ENCODE assay signal across 8 mouse cellular contexts in genomic region chr19:37376841-37377240, GRCm38 (mm10). TPM values are rescaled to one million over a fixed set of nuclear protein-coding genes. Genes with fewer than 3 reads are reported as not detected.
A peak's percentile ranks its signal among the peaks of the same experiment; 100 is the strongest.
DNase-seq lines count a peak whose midpoint lies in the region; ATAC-seq and TF ChIP-seq lines count a peak whose summit lies in the region.

No protein-coding gene starts in this region.

- H3K9me3 ChIP-seq in lung, postnatal 0 days (ENCODE audit: low read length): no peaks in the 10 kb centered on the region
- no peaks in the 10 kb centered on the region for H3K9me3 ChIP-seq in embryonic facial prominence, embryonic 10.5 days
- H3K9me3 ChIP-seq in intestine, embryonic 14.5 days (ENCODE audit: control insufficient read depth, low read length): no peaks in the 10 kb centered on the region
- H3K9me3 ChIP-seq in neural tube, embryonic 14.5 days (ENCODE audit: control insufficient read depth, low read length): no peaks in the 10 kb centered on the region

- H3K9ac ChIP-seq in lung, postnatal 0 days (replicated peaks; ENCODE audit: low read depth): no peak overlapping the region
- peak overlapping the region; percentile 84 for H3K9ac ChIP-seq in intestine, embryonic 14.5 days (ENCODE audit: low read length)
- no peak overlapping the region for H3K9ac ChIP-seq in neural tube, embryonic 14.5 days (replicated peaks; ENCODE audit: low read depth, low read length)

- TF ChIP-seq EP300 in lung, postnatal 0 days (IDR thresholded peaks at IDR 0.05): no peak

- no peak overlapping the region for H3K27ac ChIP-seq in lung, postnatal 0 days (ENCODE audit: low read length)
- peak overlapping the region; percentile 98 for H3K27ac ChIP-seq in embryonic facial prominence, embryonic 10.5 days (replicated peaks)
- H3K27ac ChIP-seq in intestine, embryonic 14.5 days (ENCODE audit: low read depth): peak overlapping the region; percentile 98; the same call in 1 of the 2 replicates
- no peak overlapping the region for H3K27ac ChIP-seq in neural tube, embryonic 14.5 days (ENCODE audit: low read depth, low read length)

- H3K4me1 ChIP-seq in lung, postnatal 0 days (ENCODE audit: insufficient read depth, low read depth, low read length): peaks cover 4% of the 10 kb centered on the region; the same call in 1 of the 2 replicates
- peaks cover 18% of the 10 kb centered on the region for H3K4me1 ChIP-seq in embryonic facial prominence, embryonic 10.5 days
- H3K4me1 ChIP-seq in intestine, embryonic 14.5 days (replicated peaks; ENCODE audit: control insufficient read depth, insufficient read depth, low read length): peaks cover 20% of the 10 kb centered on the region
- peaks cover 3% of the 10 kb centered on the region; the same call in 1 of the 2 replicates for H3K4me1 ChIP-seq in neural tube, embryonic 14.5 days (ENCODE audit: control insufficient read depth, insufficient read depth, low read length)

- H3K27me3 ChIP-seq in lung, postnatal 0 days (replicated peaks; ENCODE audit: insufficient read depth, low read length): no peaks in the 10 kb centered on the region
- no peaks in the 10 kb centered on the region for H3K27me3 ChIP-seq in embryonic facial prominence, embryonic 10.5 days (replicated peaks; ENCODE audit: low read depth, poor library complexity, severe bottlenecking)
- no peaks in the 10 kb centered on the region for H3K27me3 ChIP-seq in intestine, embryonic 14.5 days (replicated peaks; ENCODE audit: control insufficient read depth, insufficient read depth, low read length)
- H3K27me3 ChIP-seq in neural tube, embryonic 14.5 days (ENCODE audit: control insufficient read depth, insufficient read depth, low read length): no peaks in the 10 kb centered on the region

- WGBS in lung, postnatal 0 days: 2% methylated on average over 11 of the region's 11 CpGs
- WGBS in embryonic facial prominence, embryonic 10.5 days: 2% methylated on average over 11 of the region's 11 CpGs
- WGBS in intestine, embryonic 14.5 days: 1% methylated on average over 11 of the region's 11 CpGs
- WGBS in neural tube, embryonic 14.5 days: 1% methylated on average over 11 of the region's 11 CpGs

- H3K4me2 ChIP-seq in lung, postnatal 0 days (replicated peaks; ENCODE audit: low read depth, low read length): peak overlapping the region; percentile 81
- H3K4me2 ChIP-seq in intestine, embryonic 14.5 days (ENCODE audit: low read length): peak overlapping the region; percentile 65
- H3K4me2 ChIP-seq in neural tube, embryonic 14.5 days (ENCODE audit: low read depth, low read length): peak overlapping the region; percentile 76

- ATAC-seq in lung, postnatal 0 days: no peak
- ATAC-seq in intestine, embryonic 14.5 days (replicated peaks; ENCODE audit: low FRiP score, low TSS enrichment, low read depth): no peak
- ATAC-seq in neural tube, embryonic 14.5 days (ENCODE audit: low read depth): no peak
- no peak for ATAC-seq in inflammation-experienced regulatory T-cells, adult 6 months

- no peak for DNase-seq in lung, postnatal 0 days (ENCODE audit: low spot score)
- DNase-seq in lung, postnatal 10 days: no peak
- no peak for DNase-seq in embryonic facial prominence, embryonic 10.5 days (ENCODE audit: low spot score)
- no peak for DNase-seq in intestine, embryonic 14.5 days (ENCODE audit: low spot score)
- no peak for DNase-seq in right cerebral cortex, postnatal 14 days
- DNase-seq in gastrocnemius, adult 18-20 months (ENCODE audit: low spot score): no peak

- no peaks in the 10 kb centered on the region for H3K36me3 ChIP-seq in lung, postnatal 0 days (ENCODE audit: insufficient read depth, low read length)
- H3K36me3 ChIP-seq in embryonic facial prominence, embryonic 10.5 days (replicated peaks): peaks cover 10% of the 10 kb centered on the region
- H3K36me3 ChIP-seq in intestine, embryonic 14.5 days (ENCODE audit: control insufficient read depth, insufficient read depth, low read length): no peaks in the 10 kb centered on the region
- H3K36me3 ChIP-seq in neural tube, embryonic 14.5 days (ENCODE audit: control insufficient read depth, insufficient read depth, low read length): no peaks in the 10 kb centered on the region

- peak overlapping the region; percentile 90 for H3K4me3 ChIP-seq in lung, postnatal 0 days (ENCODE audit: low read depth, low read length)
- H3K4me3 ChIP-seq in embryonic facial prominence, embryonic 10.5 days: peak overlapping the region; percentile 97
- H3K4me3 ChIP-seq in intestine, embryonic 14.5 days (ENCODE audit: low read depth, low read length): peak overlapping the region; percentile 97
- peak overlapping the region; percentile 61 for H3K4me3 ChIP-seq in neural tube, embryonic 14.5 days (ENCODE audit: low read depth, low read length)

- no peak for TF ChIP-seq CTCF in lung, postnatal 0 days (IDR thresholded peaks at IDR 0.05)

RNA-seq across cellular contexts. Expression of gene Kif11, which starts 0.6 kb away (rescaled TPM):
- polyA plus RNA-seq in lung, postnatal 0 days (2015; fragmentation: Nextera tagmentation; extraction: Ambion mirVana): 2.1 and 3.2 TPM in 2 replicates
- 86.0 and 87.4 TPM in 2 replicates for polyA plus RNA-seq in embryonic facial prominence, embryonic 10.5 days (2016; fragmentation: Nextera tagmentation; extraction: Ambion mirVana)
- 60.3 and 71.1 TPM in 2 replicates for polyA plus RNA-seq in intestine, embryonic 14.5 days (2014; fragmentation: Nextera tagmentation; extraction: Ambion mirVana)
- polyA plus RNA-seq in neural tube, embryonic 14.5 days (2014; fragmentation: Nextera tagmentation; extraction: Ambion mirVana): 5.1 and 6.4 TPM in 2 replicates
- total RNA-seq in gastrocnemius, adult 18-20 months (2021): under 1 TPM; 0.18 to 0.19 TPM
- 10 to 100 TPM in 1 of 3 experiments, 1 to 10 TPM in 2; 2.5 to 67.9 (median 6.3) TPM for polyA plus RNA-seq in inflammation-experienced regulatory T-cells, adult 6 months (2017; shearing (Covaris generic))

RNA-seq across cellular contexts. Expression of gene Ide, which starts 39.2 kb away (rescaled TPM):
- 15.6 and 19.7 TPM in 2 replicates for polyA plus RNA-seq in lung, postnatal 0 days (2015; fragmentation: Nextera tagmentation; extraction: Ambion mirVana)
- 40.9 and 49.6 TPM in 2 replicates for polyA plus RNA-seq in embryonic facial prominence, embryonic 10.5 days (2016; fragmentation: Nextera tagmentation; extraction: Ambion mirVana)
- 54.1 and 62.0 TPM in 2 replicates for polyA plus RNA-seq in intestine, embryonic 14.5 days (2014; fragmentation: Nextera tagmentation; extraction: Ambion mirVana)
- polyA plus RNA-seq in neural tube, embryonic 14.5 days (2014; fragmentation: Nextera tagmentation; extraction: Ambion mirVana): 48.5 and 49.3 TPM in 2 replicates
- total RNA-seq in gastrocnemius, adult 18-20 months (2021): 100 to 1,000 TPM; 106 to 173 TPM
- polyA plus RNA-seq in inflammation-experienced regulatory T-cells, adult 6 months (2017; shearing (Covaris generic)): 10 to 100 TPM; 57.4 to 92.1 (median 62.0) TPM

RNA-seq across cellular contexts. Expression of gene Hhex, which starts 57.8 kb away (rescaled TPM):
- 23.4 and 30.6 TPM in 2 replicates for polyA plus RNA-seq in lung, postnatal 0 days (2015; fragmentation: Nextera tagmentation; extraction: Ambion mirVana)
- polyA plus RNA-seq in embryonic facial prominence, embryonic 10.5 days (2016; fragmentation: Nextera tagmentation; extraction: Ambion mirVana): 5.3 and 5.7 TPM in 2 replicates
- 7.4 and 9.6 TPM in 2 replicates for polyA plus RNA-seq in intestine, embryonic 14.5 days (2014; fragmentation: Nextera tagmentation; extraction: Ambion mirVana)
- 1.8 and 4.3 TPM in 2 replicates for polyA plus RNA-seq in neural tube, embryonic 14.5 days (2014; fragmentation: Nextera tagmentation; extraction: Ambion mirVana)
- under 1 TPM; 0.21 to 0.78 TPM for total RNA-seq in gastrocnemius, adult 18-20 months (2021)
- 1 to 10 TPM in 1 of 3 experiments, under 1 TPM in 1, not detected in 1; 0.31 to 1.8 TPM for polyA plus RNA-seq in inflammation-experienced regulatory T-cells, adult 6 months (2017; shearing (Covaris generic))

Comparison
In these comparisons a context has a peak if more than half of its experiments do, and no peak if none do; other contexts are left out.
1. H3K27ac ChIP-seq: peak in embryonic facial prominence, embryonic 10.5 days (single experiment) and intestine, embryonic 14.5 days (single experiment); none in lung, postnatal 0 days (single experiment) and neural tube, embryonic 14.5 days (single experiment).
2. Peak in every context shown above with its lines, with median percentiles within 50 percentile points of each other: H3K4me2 ChIP-seq and H3K4me3 ChIP-seq.